Comparison of ENCODE assay signal across 19 mouse cellular contexts in genomic region chr10:68054706-68055105, GRCm38 (mm10).
"Had no signal": no experiment of that assay in that cellular context is flagged by ENCODE, and none has a peak within 500 bp of the region (broad histone marks: within the 10 kb centered on the region; RNA-seq: fewer than 3 reads in every experiment).

No protein-coding gene starts in this region.

- DNase-seq: liver, postnatal 0 days; lung, adult 2 months; lung, postnatal 14 days; lung, postnatal 36 days; right cerebral cortex, adult 18-20 months; right cerebral cortex, postnatal 25 days; right cerebral cortex, postnatal 4 days; spleen, adult 18-20 months; thymus, adult 18-20 months; thymus, postnatal 14 days; thymus, postnatal 36 days had no signal

- H3K4me1 ChIP-seq: midbrain, embryonic 12.5 days; midbrain, embryonic 15.5 days; neural tube, embryonic 13.5 days; neural tube, embryonic 15.5 days had no signal

- H3K36me3 ChIP-seq: lung, embryonic 15.5 days; midbrain, embryonic 12.5 days; midbrain, embryonic 15.5 days; neural tube, embryonic 13.5 days; neural tube, embryonic 15.5 days had no signal

- H3K27me3 ChIP-seq: lung, embryonic 15.5 days; megakaryocyte, embryonic 14.5 days; midbrain, embryonic 15.5 days; neural tube, embryonic 13.5 days; neural tube, embryonic 15.5 days had no signal

- H3K9me3 ChIP-seq: lung, embryonic 15.5 days; midbrain, embryonic 12.5 days; midbrain, embryonic 15.5 days; neural tube, embryonic 13.5 days; neural tube, embryonic 15.5 days had no signal

- H3K4me3 ChIP-seq: lung, embryonic 15.5 days; megakaryocyte, embryonic 14.5 days; midbrain, embryonic 12.5 days; midbrain, embryonic 15.5 days; neural tube, embryonic 13.5 days; neural tube, embryonic 15.5 days had no signal

- H3K4me2 ChIP-seq: lung, embryonic 15.5 days; midbrain, embryonic 12.5 days; midbrain, embryonic 15.5 days; neural tube, embryonic 13.5 days; neural tube, embryonic 15.5 days had no signal

- H3K27ac ChIP-seq: lung, embryonic 15.5 days; macrophage; midbrain, embryonic 12.5 days; midbrain, embryonic 15.5 days; neural tube, embryonic 13.5 days; neural tube, embryonic 15.5 days had no signal

- H3K9ac ChIP-seq: liver, postnatal 0 days; lung, embryonic 15.5 days; midbrain, embryonic 12.5 days; midbrain, embryonic 15.5 days; neural tube, embryonic 13.5 days; neural tube, embryonic 15.5 days had no signal

- ATAC-seq: liver, postnatal 0 days; lung, postnatal 0 days; midbrain, embryonic 15.5 days had no signal
